Mouse (Mus musculus) spleen, adult 12 weeks (tissue): ENCODE data around the gene Olfr275.
"Not testable (repeated sequence)": the region's sequence is repeated elsewhere in the genome, so short reads cannot be mapped to it uniquely, and the experiment has no call there.

Source experiments
- DNase-seq: peaks from one replicate; pipeline ENCODE4 v3.0.0; 2022; ENCODE audit warnings: low spot score

The Olfr275 gene

GRCm38 (mm10) chr4:52814304-52814703, at the start of gene Olfr275:
Gene Olfr275, plus strand, starts transcription at chr4:52814604.
- no peak for DNase-seq

GRCm38 (mm10) chr4:52765612-52766011, 48.8 kb upstream of the Olfr275 start:
- DNase-seq: no peak

- DNase-seq: no peak
Observed at GRCm38 (mm10) chr4:52772186-52772585, 42.2 kb upstream of the Olfr275 start.

GRCm38 (mm10) chr4:52800013-52800412, 14.4 kb upstream of the Olfr275 start:
- no peak for DNase-seq

- no peak for DNase-seq
Observed at GRCm38 (mm10) chr4:52811871-52812270, 2.5 kb upstream of the Olfr275 start.

GRCm38 (mm10) chr4:52821375-52821774, 7.0 kb downstream of the Olfr275 start:
- no peak for DNase-seq

- not testable (repeated sequence) for DNase-seq
Observed at GRCm38 (mm10) chr4:52845411-52845810, 31.0 kb downstream of the Olfr275 start.

- no peak for DNase-seq
Observed at GRCm38 (mm10) chr4:52849039-52849635, 34.7 kb downstream of the Olfr275 start.

- no peak for DNase-seq
Observed at GRCm38 (mm10) chr4:52849672-52850071, 35.3 kb downstream of the Olfr275 start.

- DNase-seq: no peak
Observed at GRCm38 (mm10) chr4:52859136-52859535, 44.7 kb downstream of the Olfr275 start, which contains the start of gene Olfr273. Gene Olfr273, minus strand, starts transcription at chr4:52859236.

GRCm38 (mm10) chr4:52864156-52864555, 49.8 kb downstream of the Olfr275 start:
- DNase-seq: no peak
